Mouse (Mus musculus) embryonic facial prominence, embryonic 14.5 days (tissue): Measurements from ENCODE around the gene Mxra8. TPM values are rescaled to one million over a fixed set of nuclear protein-coding genes. Genes with fewer than 3 reads are reported as not detected.

Experiments
- ATAC-seq: fragments of 200-750 bp; cut with Nextera tagmentation; 2 replicates; pipeline ENCODE4 v1.8.0; 2017; ENCODE audit warnings: low read depth, moderate number of reproducible peaks, moderate TSS enrichment
- DNase-seq: peaks from one replicate; pipeline ENCODE4 v3.0.0-alpha.2; 2015; ENCODE audit warnings: low spot score
- H3K27ac ChIP-seq: fragments of 300-500 bp; sonication (generic); replicated peaks from 2 replicates; pipeline ENCODE4 v1.5.1; 2014; ENCODE audit warnings: low read depth, mild to moderate bottlenecking, low read length, moderate library complexity
- H3K27me3 ChIP-seq: fragments of 300-500 bp; sonication (generic); replicated peaks from 2 replicates; pipeline ENCODE4 v1.6.1; 2014; ENCODE audit warnings: low read length; ENCODE audit not compliant: control insufficient read depth, insufficient read depth
- H3K36me3 ChIP-seq: fragments of 300-500 bp; sonication (generic); 2 replicates; pipeline ENCODE4 v1.6.1; 2014; ENCODE audit warnings: low read length, mixed read lengths; ENCODE audit not compliant: control insufficient read depth, insufficient read depth
- H3K4me1 ChIP-seq: fragments of 300-500 bp; sonication (generic); 2 replicates; pipeline ENCODE4 v1.6.1; 2014; ENCODE audit warnings: antibody characterized with exemption, low read length; ENCODE audit not compliant: control insufficient read depth, insufficient read depth
- H3K4me2 ChIP-seq: fragments of 300-500 bp; sonication (generic); 2 replicates; pipeline ENCODE4 v1.6.1; 2014; ENCODE audit warnings: low read depth, mild to moderate bottlenecking, low read length, moderate library complexity, mixed read lengths
- H3K4me3 ChIP-seq: fragments of 300-500 bp; sonication (generic); 2 replicates; pipeline ENCODE4 v1.5.1; 2014; ENCODE audit warnings: low read depth, mild to moderate bottlenecking, low read length
- H3K9ac ChIP-seq: fragments of 300-500 bp; sonication (generic); 2 replicates; pipeline ENCODE4 v1.6.1; 2014; ENCODE audit warnings: low read depth, mild to moderate bottlenecking, low read length, moderate library complexity, mixed read lengths
- H3K9me3 ChIP-seq: fragments of 300-500 bp; sonication (generic); 2 replicates; pipeline ENCODE4 v1.6.1; 2016; ENCODE audit warnings: low read length; ENCODE audit not compliant: control insufficient read depth
- WGBS: fragments of 180-500 bp; shearing (Covaris S2); extraction: QIAGEN DNeasy Blood & Tissue Kit; methylation state at CpG from one replicate; pipeline ENCODE4 v1.1.7; 2014; 5-methylcytosine and 5-hydroxymethylcytosine counted together
- polyA plus RNA-seq: library from polyadenylated mRNA; unstranded; fragments of >200 nt; fragmentation: Nextera tagmentation; extraction: Ambion mirVana; gene quantifications from 2 replicates; pipeline ENCODE4 v1.2.1, GENCODE M21; 2014

The Mxra8 gene
- polyA plus RNA-seq, 1 experiment from 2014 or later: 138 TPM

DNA sequence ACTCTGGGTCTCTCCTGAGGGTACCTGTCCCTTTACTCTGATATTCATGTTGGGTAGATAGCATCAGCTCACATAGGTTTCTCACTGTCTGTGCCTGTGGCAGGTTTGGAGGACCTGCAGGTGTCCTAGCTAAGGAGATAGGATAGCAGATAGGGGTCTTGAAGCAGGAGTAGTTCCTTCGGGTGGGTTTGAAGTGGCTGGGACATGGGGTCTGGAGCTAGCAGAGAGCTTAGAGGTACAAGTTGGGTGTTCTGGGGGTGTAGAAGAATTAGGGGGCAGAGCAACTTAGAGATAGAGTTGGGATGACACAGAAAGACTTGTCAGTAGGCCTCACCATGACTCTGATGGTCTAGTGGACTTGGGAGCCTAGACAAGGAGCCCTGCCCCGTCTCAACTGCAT lies 9.9 kb downstream of the Mxra8 start:
- Histone ChIP-seq H3K9ac (no peak overlapping the region), H3K27ac (no peak overlapping the region), H3K4me2 (no peak overlapping the region), H3K4me3 (no peak overlapping the region), H3K9me3 (no peaks in the 10 kb centered on the region), H3K4me1 (peaks cover 15% of the 10 kb centered on the region), H3K36me3 (peaks cover 7% of the 10 kb centered on the region; the same call in 1 of the 2 replicates), H3K27me3 (no peaks in the 10 kb centered on the region)
- DNase-seq: no peak
- WGBS: 84% methylated on average over 2 of the region's 2 CpGs
- no peak for ATAC-seq

DNA sequence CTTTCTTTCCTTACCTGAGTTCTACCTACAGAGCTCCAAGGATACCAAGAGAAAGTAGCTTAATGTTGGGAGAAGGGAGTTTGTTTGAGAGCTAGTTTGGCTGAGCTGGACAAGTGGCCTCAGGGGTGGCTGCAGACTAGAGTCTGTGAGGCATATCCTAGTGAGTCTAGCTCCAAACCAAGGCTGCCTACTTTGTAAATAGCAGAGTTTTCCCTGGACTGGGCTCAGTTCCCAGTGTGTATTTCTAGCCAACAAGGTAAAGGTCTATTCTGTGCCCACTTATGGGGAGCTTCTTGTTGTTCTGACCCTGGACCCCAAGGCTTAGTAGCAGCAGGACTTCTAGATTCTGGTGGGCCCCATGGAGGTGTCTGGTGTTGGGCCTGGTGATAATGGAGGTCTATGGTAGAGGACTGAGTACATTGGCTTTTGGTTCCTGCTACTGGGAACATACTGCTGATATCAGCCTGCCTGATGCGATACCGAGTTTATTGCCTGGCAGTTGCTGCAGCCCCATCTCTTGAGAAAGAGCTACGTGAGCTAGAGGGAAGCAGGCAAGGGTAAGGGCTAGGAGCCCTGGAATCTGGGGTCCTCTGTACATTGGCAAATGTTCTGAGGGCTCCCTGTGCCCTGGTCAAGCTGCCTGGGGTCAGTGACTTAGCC lies 10.4 kb downstream of the Mxra8 start:
- Histone ChIP-seq H3K4me1 (peaks cover 15% of the 10 kb centered on the region), H3K36me3 (peaks cover 13% of the 10 kb centered on the region), H3K4me3 (no peak overlapping the region), H3K9me3 (no peaks in the 10 kb centered on the region), H3K4me2 (no peak overlapping the region), H3K27ac (no peak overlapping the region), H3K27me3 (no peaks in the 10 kb centered on the region), H3K9ac (no peak overlapping the region)
- ATAC-seq (no peak), DNase-seq (no peak)
- WGBS: 92% methylated on average over 3 of the region's 3 CpGs

- no peak for DNase-seq
- 87% methylated on average over 3 of the region's 3 CpGs for WGBS
- H3K27ac ChIP-seq: no peak overlapping the region
These were observed 11.9 kb downstream of the Mxra8 start for GRCm38 (mm10) chr4:155851368-155851767.

DNA sequence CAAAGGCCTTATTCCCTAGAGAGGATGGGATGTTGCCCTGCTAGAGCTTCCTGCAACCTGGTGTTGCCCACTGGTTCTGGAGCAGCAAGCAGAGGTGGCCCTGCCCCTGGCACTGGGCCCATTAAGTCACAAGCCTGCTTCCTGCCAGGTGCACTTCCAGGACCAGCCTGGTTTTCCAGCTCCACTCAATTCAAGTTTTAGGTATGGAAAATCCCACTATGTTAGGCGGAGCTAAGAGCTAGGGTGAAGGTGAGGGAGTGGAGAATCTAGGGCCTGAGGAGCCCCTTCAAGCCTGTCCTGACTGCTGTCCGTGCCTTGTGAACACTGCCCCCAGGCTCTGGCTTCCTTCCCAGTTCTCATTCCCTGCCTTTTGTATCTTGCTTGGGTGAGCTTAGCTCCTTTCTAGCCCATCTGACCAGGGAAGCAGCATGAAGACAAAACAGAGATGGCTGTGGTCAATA lies 12.5 kb downstream of the Mxra8 start:
- peaks cover 33% of the 10 kb centered on the region for H3K36me3 ChIP-seq
- WGBS: 80% methylated on average over 2 of the region's 2 CpGs
- peaks cover 11% of the 10 kb centered on the region for H3K4me1 ChIP-seq
- H3K4me3 ChIP-seq: no peak overlapping the region
- DNase-seq (no peak), ATAC-seq (no peak)
- no peaks in the 10 kb centered on the region for H3K27me3 ChIP-seq
- H3K9ac ChIP-seq: no peak overlapping the region
- no peaks in the 10 kb centered on the region for H3K9me3 ChIP-seq
- no peak overlapping the region for H3K27ac ChIP-seq
- no peak overlapping the region for H3K4me2 ChIP-seq

More at GRCm38 (mm10) chr4:155851368-155851767, 11.9 kb downstream of the Mxra8 start:
- Histone ChIP-seq H3K9me3 (no peaks in the 10 kb centered on the region), H3K4me1 (peaks cover 15% of the 10 kb centered on the region), H3K4me3 (no peak overlapping the region), H3K36me3 (peaks cover 27% of the 10 kb centered on the region), H3K4me2 (no peak overlapping the region), H3K27me3 (no peaks in the 10 kb centered on the region), H3K9ac (no peak overlapping the region)
- ATAC-seq: no peak

GRCm38 (mm10) chr4:155853421-155853820 lies 13.9 kb downstream of the Mxra8 start:
- no peak overlapping the region for H3K27ac ChIP-seq
- 93% methylated on average over 9 of the region's 9 CpGs for WGBS
- no peaks in the 10 kb centered on the region for H3K9me3 ChIP-seq
- no peak overlapping the region for H3K4me2 ChIP-seq
- H3K27me3 ChIP-seq: no peaks in the 10 kb centered on the region
- ATAC-seq: no peak
- peaks cover 6% of the 10 kb centered on the region for H3K4me1 ChIP-seq
- H3K36me3 ChIP-seq: peaks cover 48% of the 10 kb centered on the region
- no peak overlapping the region for H3K4me3 ChIP-seq
- DNase-seq: no peak
- H3K9ac ChIP-seq: no peak overlapping the region

GRCm38 (mm10) chr4:155854991-155855390 lies 15.5 kb downstream of the Mxra8 start:
- no peak for ATAC-seq
- Histone ChIP-seq H3K9ac (no peak overlapping the region), H3K27me3 (no peaks in the 10 kb centered on the region), H3K27ac (no peak overlapping the region), H3K4me1 (no peaks in the 10 kb centered on the region), H3K9me3 (no peaks in the 10 kb centered on the region), H3K4me2 (no peak overlapping the region), H3K4me3 (no peak overlapping the region), H3K36me3 (peaks cover 63% of the 10 kb centered on the region)
- no peak for DNase-seq
- 94% methylated on average over 12 of the region's 12 CpGs for WGBS

- H3K9ac ChIP-seq: no peak overlapping the region
- peaks cover 66% of the 10 kb centered on the region for H3K36me3 ChIP-seq
- no peak overlapping the region for H3K4me2 ChIP-seq
- no peaks in the 10 kb centered on the region for H3K9me3 ChIP-seq
- no peak overlapping the region for H3K27ac ChIP-seq
- WGBS: 86% methylated on average over 11 of the region's 12 CpGs
- no peak for ATAC-seq
- no peaks in the 10 kb centered on the region for H3K27me3 ChIP-seq
- DNase-seq: no peak
- no peaks in the 10 kb centered on the region for H3K4me1 ChIP-seq
- H3K4me3 ChIP-seq: no peak overlapping the region
These were observed 16.6 kb downstream of the Mxra8 start for GRCm38 (mm10) chr4:155856071-155856470.

DNA sequence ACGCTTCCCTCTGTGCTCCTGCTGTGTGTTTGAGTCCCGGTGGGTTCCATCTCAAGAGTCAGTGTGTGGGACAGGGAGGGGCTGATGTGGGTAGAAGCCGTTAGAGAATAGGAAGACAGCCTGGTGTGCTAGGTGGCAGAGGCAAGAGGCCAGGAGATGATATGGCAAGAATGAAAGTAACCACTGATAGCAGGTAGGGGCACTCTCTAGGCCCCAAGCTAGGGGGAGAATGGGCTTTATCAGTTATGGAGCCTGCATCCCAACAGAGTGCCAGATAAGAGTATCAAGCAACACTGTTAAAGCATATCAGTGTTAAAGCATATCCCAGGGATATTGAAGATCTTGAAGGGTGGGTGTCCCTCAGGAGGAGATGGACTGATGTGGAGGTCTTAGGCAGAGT lies 17.4 kb downstream of the Mxra8 start:
- Histone ChIP-seq H3K4me1 (no peaks in the 10 kb centered on the region), H3K36me3 (peaks cover 74% of the 10 kb centered on the region), H3K4me3 (no peak overlapping the region), H3K27me3 (no peaks in the 10 kb centered on the region), H3K9me3 (no peaks in the 10 kb centered on the region), H3K27ac (no peak overlapping the region), H3K9ac (no peak overlapping the region), H3K4me2 (no peak overlapping the region)
- ATAC-seq: no peak
- WGBS: 92% methylated on average over 3 of the region's 3 CpGs
- DNase-seq: no peak

- Histone ChIP-seq H3K9me3 (no peaks in the 10 kb centered on the region), H3K9ac (no peak overlapping the region), H3K4me2 (no peak overlapping the region), H3K36me3 (peaks cover 68% of the 10 kb centered on the region), H3K4me1 (no peaks in the 10 kb centered on the region), H3K27me3 (no peaks in the 10 kb centered on the region), H3K27ac (no peak overlapping the region), H3K4me3 (no peak overlapping the region)
- WGBS: 15% methylated on average over 11 of the region's 13 CpGs
- peak; percentile 78 for DNase-seq
- peak; percentile 49; the same call in 1 of the 2 replicates for ATAC-seq
These were observed 19.8 kb downstream of the Mxra8 start for GRCm38 (mm10) chr4:155859318-155859717.
